Mouse (Mus musculus): Measurements from ENCODE around the gene Stk39.

DNA sequence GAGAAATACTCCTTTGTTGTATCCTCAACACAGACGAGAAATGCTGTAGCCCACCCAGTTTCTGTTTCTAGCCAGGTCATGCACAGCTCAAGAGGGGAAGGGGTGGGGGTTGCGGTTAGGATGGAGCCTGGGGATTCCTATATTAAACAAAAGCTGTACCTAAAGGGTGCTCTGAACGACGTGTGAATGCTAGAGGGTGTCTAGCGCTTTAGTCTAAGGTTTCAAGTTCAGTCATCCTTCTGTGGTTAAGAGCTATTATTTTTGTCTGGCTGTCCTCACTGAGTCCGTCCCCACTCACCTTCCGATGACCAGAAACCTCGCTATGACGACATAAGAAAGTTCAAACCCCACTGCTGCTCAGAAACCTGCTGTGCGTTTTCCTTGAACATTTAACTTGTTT lies 182.9 kb downstream of the Stk39 start:
- TF ChIP-seq CTCF (IDR thresholded peaks at IDR 0.05; ENCODE audit: insufficient read depth, low read depth, low read length) (no peak), POLR2A (IDR thresholded peaks at IDR 0.05; ENCODE audit: insufficient read depth, low read depth, low read length) (no peak)

Data from olfactory bulb, adult 2 months (tissue).